Comparison of ENCODE assay signal across 30 mouse cellular contexts in the genomic region with DNA sequence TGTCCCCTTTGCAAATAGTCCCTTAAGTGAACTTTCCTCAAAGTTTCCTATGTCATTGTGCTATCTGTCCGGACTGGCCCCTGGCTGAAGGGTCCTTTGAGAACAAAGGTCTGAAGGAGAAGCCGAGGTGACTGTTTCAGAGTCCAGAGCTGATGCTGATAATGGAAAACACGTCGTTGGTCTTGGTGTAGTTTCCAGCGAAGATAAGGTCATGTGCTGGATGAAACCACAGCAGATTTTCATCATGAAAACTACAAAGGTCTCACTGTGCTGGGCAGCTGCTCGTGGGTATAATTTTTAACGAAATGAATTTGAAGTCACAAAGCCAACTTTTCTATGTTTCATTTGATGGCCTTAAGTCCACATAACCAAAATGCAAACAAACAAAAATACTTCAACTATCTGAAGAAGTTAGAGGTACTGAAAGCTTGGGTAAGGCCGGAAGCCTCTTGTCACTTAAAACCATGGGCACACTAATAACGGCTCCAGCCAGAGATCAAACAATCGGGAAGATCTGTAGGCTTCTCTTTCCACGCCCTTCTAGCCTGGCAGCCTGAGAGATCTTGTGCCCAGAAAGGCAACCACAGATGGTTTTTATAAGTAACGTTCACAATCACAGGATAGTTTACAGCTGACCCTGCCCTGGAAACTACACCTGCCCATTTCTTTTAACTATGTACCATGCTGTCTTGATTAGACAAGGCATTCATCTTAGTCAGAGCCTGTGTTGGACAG. TPM values are rescaled to one million over a fixed set of nuclear protein-coding genes. Genes with fewer than 3 reads are reported as not detected.
A peak's percentile ranks its signal among the peaks of the same experiment; 100 is the strongest.
DNase-seq lines count a peak whose midpoint lies in the region; ATAC-seq lines count a peak whose summit lies in the region.
"Had no signal": no experiment of that assay in that cellular context is flagged by ENCODE, and none has a peak within 500 bp of the region (broad histone marks: within the 10 kb centered on the region; RNA-seq: fewer than 3 reads in every experiment).

No protein-coding gene starts in this region.

- peaks cover 9% of the 10 kb centered on the region; the same call in 1 of the 2 replicates for H3K9me3 ChIP-seq in embryonic facial prominence, embryonic 10.5 days
- H3K9me3 ChIP-seq: forebrain, embryonic 12.5 days; hindbrain, embryonic 12.5 days had no signal

- no peak overlapping the region for H3K4me3 ChIP-seq in embryonic facial prominence, embryonic 10.5 days
- H3K4me3 ChIP-seq: embryonic facial prominence, embryonic 13.5 days; forebrain, embryonic 12.5 days; hindbrain, embryonic 12.5 days had no signal

- 0 out of 2 replicates have a peak, but pooled peaks have one; percentile 24 for ATAC-seq in megakaryocyte progenitor cell, adult 5-6 weeks (replicated peaks; ENCODE audit: poor library complexity)
- ATAC-seq: activated CD4-positive, CD25-positive, alpha-beta regulatory T cell, adult 4 months; CD4-positive, CD25-positive, alpha-beta regulatory T cell, adult 4 months; forebrain, embryonic 16.5 days; hindbrain, postnatal 0 days; Patski had no signal

- H3K4me1 ChIP-seq in embryonic facial prominence, embryonic 10.5 days, result peaks cover 17% of the 10 kb centered on the region
- H3K4me1 ChIP-seq: forebrain, embryonic 12.5 days; hindbrain, embryonic 12.5 days had no signal

- peak; percentile 31 for DNase-seq in embryo, embryonic 10 days (ENCODE audit: low spot score)
- DNase-seq in embryo, embryonic 9.5 days (ENCODE audit: extremely low spot score), result no peak
- DNase-seq in embryonic facial prominence, embryonic 10.5 days (ENCODE audit: low spot score), result peak; percentile 12
- peak; percentile 42 for DNase-seq in yolk sac, embryonic 10.5 days (ENCODE audit: low spot score)
- DNase-seq in layer of hippocampus, adult 8-10 months (ENCODE audit: low spot score in 2 of 2), result no peak
- DNase-seq in right cerebral cortex, postnatal 10 days (ENCODE audit: low spot score in 2 of 2), result no peak
- no peak for DNase-seq in cerebellum, adult 9-10 months
- DNase-seq: adrenal gland, postnatal 25 days; B cell, adult 2 months; cerebellum, adult 18-20 months; cerebellum, postnatal 10 days; gastrocnemius, postnatal 14 days; heart, postnatal 10 days; heart, postnatal 4 days had no signal

- H3K27me3 ChIP-seq in embryonic facial prominence, embryonic 10.5 days (replicated peaks; ENCODE audit: low read depth, poor library complexity, severe bottlenecking), result no peaks in the 10 kb centered on the region
- H3K27me3 ChIP-seq: embryonic facial prominence, embryonic 13.5 days; forebrain, embryonic 12.5 days; hindbrain, embryonic 12.5 days had no signal

- no peak overlapping the region for H3K27ac ChIP-seq in embryonic facial prominence, embryonic 10.5 days (replicated peaks)
- H3K27ac ChIP-seq: embryonic facial prominence, embryonic 13.5 days; forebrain, embryonic 12.5 days; hindbrain, embryonic 12.5 days; hindbrain, postnatal 0 days had no signal

- WGBS in embryonic facial prominence, embryonic 10.5 days, result 61% methylated on average over 12 of the region's 12 CpGs

- no peaks in the 10 kb centered on the region for H3K36me3 ChIP-seq in embryonic facial prominence, embryonic 10.5 days (replicated peaks)
- H3K36me3 ChIP-seq: embryonic facial prominence, embryonic 13.5 days; forebrain, embryonic 12.5 days; hindbrain, embryonic 12.5 days had no signal

RNA-seq across cellular contexts. Expression of gene Cma1, which starts 15.0 kb away (rescaled TPM):
- not detected in 2 replicates for polyA plus RNA-seq in embryonic facial prominence, embryonic 10.5 days (2016; fragmentation: Nextera tagmentation; extraction: Ambion mirVana)
- total RNA-seq in megakaryocyte progenitor cell, adult 5-6 weeks (2015), result not detected in 2 replicates
- not detected in 2 replicates for total RNA-seq in megakaryocyte progenitor cell, adult 5-6 weeks (2017)
- total RNA-seq in layer of hippocampus, adult 8-10 months (2022), result under 1 TPM in 1 of 4 experiments, not detected in 3; 0.39 TPM
- total RNA-seq: common myeloid progenitor, adult 5-6 weeks had no signal
- polyA plus RNA-seq: activated CD4-positive, CD25-positive, alpha-beta regulatory T cell, adult 4 months; CD4-positive, CD25-positive, alpha-beta regulatory T cell, adult 4 months; forebrain, embryonic 12.5 days; hindbrain, embryonic 12.5 days; Patski had no signal

RNA-seq across cellular contexts. Expression of gene Cma2, which starts 21.4 kb away (rescaled TPM):
- polyA plus RNA-seq in embryonic facial prominence, embryonic 10.5 days (2016; fragmentation: Nextera tagmentation; extraction: Ambion mirVana), result not detected in 2 replicates
- total RNA-seq in megakaryocyte progenitor cell, adult 5-6 weeks (2015), result not detected in 2 replicates
- not detected in 2 replicates for total RNA-seq in megakaryocyte progenitor cell, adult 5-6 weeks (2017)
- not detected for total RNA-seq in layer of hippocampus, adult 8-10 months (2022)
- total RNA-seq: adrenal gland, postnatal 25 days; common myeloid progenitor, adult 5-6 weeks; gastrocnemius, adult 18-20 months; heart, adult 8-10 months; hindbrain, postnatal 0 days had no signal
- polyA plus RNA-seq: activated CD4-positive, CD25-positive, alpha-beta regulatory T cell, adult 4 months; CD4-positive, CD25-positive, alpha-beta regulatory T cell, adult 4 months; embryonic facial prominence, embryonic 13.5 days; forebrain, embryonic 12.5 days; forebrain, embryonic 16.5 days; gonadal fat pad, adult 2 months; heart, embryonic 14.5 days; hindbrain, embryonic 12.5 days; hindbrain, postnatal 0 days; intestine, embryonic 14.5 days; Patski had no signal

RNA-seq across cellular contexts. Expression of gene Sdr39u1, which starts 29.3 kb away (rescaled TPM):
- polyA plus RNA-seq in embryonic facial prominence, embryonic 10.5 days (2016; fragmentation: Nextera tagmentation; extraction: Ambion mirVana), result 45.5 and 57.5 TPM in 2 replicates
- total RNA-seq in megakaryocyte progenitor cell, adult 5-6 weeks (2015), result 11.7 and 18.2 TPM in 2 replicates
- total RNA-seq in megakaryocyte progenitor cell, adult 5-6 weeks (2017), result 4.2 and 6.9 TPM in 2 replicates
- total RNA-seq in layer of hippocampus, adult 8-10 months (2022), result 10 to 100 TPM; 66.0 to 86.3 (median 78.8) TPM

RNA-seq across cellular contexts. Expression of gene Khnyn, which starts 44.7 kb away (rescaled TPM):
- 31.0 and 33.0 TPM in 2 replicates for polyA plus RNA-seq in embryonic facial prominence, embryonic 10.5 days (2016; fragmentation: Nextera tagmentation; extraction: Ambion mirVana)
- 4.6 and 6.1 TPM in 2 replicates for total RNA-seq in megakaryocyte progenitor cell, adult 5-6 weeks (2015)
- 14.3 and 15.3 TPM in 2 replicates for total RNA-seq in megakaryocyte progenitor cell, adult 5-6 weeks (2017)
- total RNA-seq in layer of hippocampus, adult 8-10 months (2022), result 10 to 100 TPM; 13.4 to 14.0 (median 13.7) TPM

RNA-seq across cellular contexts. Expression of gene Cbln3, which starts 45.2 kb away (rescaled TPM):
- 0.09 and 0.15 TPM in 2 replicates for polyA plus RNA-seq in embryonic facial prominence, embryonic 10.5 days (2016; fragmentation: Nextera tagmentation; extraction: Ambion mirVana)
- 0.17 TPM in 1 of 2 replicates, not detected in the other for total RNA-seq in megakaryocyte progenitor cell, adult 5-6 weeks (2015)
- total RNA-seq in megakaryocyte progenitor cell, adult 5-6 weeks (2017), result 0.07 TPM in 1 of 2 replicates, not detected in the other
- under 1 TPM; 0.20 to 0.43 (median 0.33) TPM for total RNA-seq in layer of hippocampus, adult 8-10 months (2022)
- total RNA-seq: adrenal gland, adult 18-20 months; common myeloid progenitor, adult 5-6 weeks; gastrocnemius, adult 18-20 months had no signal
- polyA plus RNA-seq: CD4-positive, CD25-positive, alpha-beta regulatory T cell, adult 4 months had no signal

Comparison
In these comparisons a context has a peak if more than half of its experiments do, and no peak if none do; other contexts are left out.
1. DNase-seq: peak in embryo, embryonic 10 days (single experiment), embryonic facial prominence, embryonic 10.5 days (single experiment) and yolk sac, embryonic 10.5 days (single experiment); none in embryo, embryonic 9.5 days (single experiment), layer of hippocampus, adult 8-10 months (0 of 2), right cerebral cortex, postnatal 10 days (0 of 2) and cerebellum, adult 9-10 months (single experiment).